Mouse (Mus musculus) megakaryocyte, embryonic 14.5 days (primary cell): ENCODE data around the gene Snx29. TPM values are rescaled to one million over a fixed set of nuclear protein-coding genes. Genes with fewer than 3 reads are reported as not detected.

ENCODE experiments used
- H3K27me3 ChIP-seq: replicated peaks from 2 replicates; pipeline ENCODE3; 2012; ENCODE audit warnings: inconsistent platforms
- H3K36me3 ChIP-seq: replicated peaks from 2 replicates; pipeline ENCODE3; 2012; ENCODE audit warnings: low read length, inconsistent platforms, mixed read lengths
- H3K4me1 ChIP-seq: 2 replicates; pipeline ENCODE4 v1.6.1; 2012; ENCODE audit warnings: inconsistent platforms
- H3K4me3 ChIP-seq: replicated peaks from 2 replicates; pipeline ENCODE3; 2012; ENCODE audit warnings: moderate library complexity, mild to moderate bottlenecking, inconsistent platforms
- H3K9me3 ChIP-seq: 2 replicates; pipeline ENCODE4 v1.6.1; 2012; ENCODE audit warnings: inconsistent platforms
- FLI1 ChIP-seq: IDR thresholded peaks from 2 replicates; pipeline ENCODE4 v1.6.1; 2012; ENCODE audit warnings: low read length, inconsistent platforms, mixed read lengths
- GATA1 ChIP-seq: IDR thresholded peaks from 3 replicates; pipeline ENCODE4 v1.6.1; 2012; ENCODE audit warnings: mixed read lengths, low read length, inconsistent platforms, borderline replicate concordance
- polyA plus RNA-seq: library from polyadenylated mRNA; stranded (reverse); fragments of >175 nt; gene quantifications from 2 replicates; pipeline ENCODE4 v1.2.3, GENCODE M21; 2012; ENCODE audit warnings: low replicate concordance; ENCODE audit not compliant: insufficient read depth

The Snx29 gene
- polyA plus RNA-seq, 1 experiment: 3.9 TPM

- H3K4me1 ChIP-seq: peaks cover 83% of the 10 kb centered on the region
- no peak overlapping the region for H3K4me3 ChIP-seq
- H3K36me3 ChIP-seq: peaks cover 26% of the 10 kb centered on the region
- no peaks in the 10 kb centered on the region for H3K27me3 ChIP-seq
- no peaks in the 10 kb centered on the region for H3K9me3 ChIP-seq
- TF ChIP-seq FLI1 (no peak), GATA1 (no peak)
Measured at GRCm38 (mm10) chr16:11655893-11656292, 333.2 kb downstream of the Snx29 start.

- no peaks in the 10 kb centered on the region for H3K9me3 ChIP-seq
- TF ChIP-seq FLI1 (no peak), GATA1 (no peak)
- H3K4me1 ChIP-seq: peaks cover 82% of the 10 kb centered on the region
Measured at GRCm38 (mm10) chr16:11657111-11657510, 334.4 kb downstream of the Snx29 start.

GRCm38 (mm10) chr16:11659111-11659720 is 336.5 kb downstream of the Snx29 start:
- H3K9me3 ChIP-seq: no peaks in the 10 kb centered on the region
- no peaks in the 10 kb centered on the region for H3K27me3 ChIP-seq
- peak overlapping the region; percentile 73 for H3K4me3 ChIP-seq
- H3K36me3 ChIP-seq: peaks cover 36% of the 10 kb centered on the region
- TF ChIP-seq GATA1 (peak; percentile 55; the same call in 1 of the 3 replicates), FLI1 (peak; percentile 79; the same call in 1 of the 2 replicates)
- peaks cover 86% of the 10 kb centered on the region for H3K4me1 ChIP-seq

More at GRCm38 (mm10) chr16:11657111-11657510, 334.4 kb downstream of the Snx29 start:
- Histone ChIP-seq H3K4me3 (no peak overlapping the region), H3K36me3 (peaks cover 28% of the 10 kb centered on the region), H3K27me3 (no peaks in the 10 kb centered on the region)

GRCm38 (mm10) chr16:11664896-11665705 is 342.4 kb downstream of the Snx29 start:
- H3K36me3 ChIP-seq: peaks cover 41% of the 10 kb centered on the region
- TF ChIP-seq GATA1 (no peak), FLI1 (no peak)
- H3K27me3 ChIP-seq: no peaks in the 10 kb centered on the region
- no peaks in the 10 kb centered on the region for H3K9me3 ChIP-seq
- H3K4me1 ChIP-seq: peaks cover 89% of the 10 kb centered on the region
- no peak overlapping the region for H3K4me3 ChIP-seq

GRCm38 (mm10) chr16:11665869-11666268 is 343.2 kb downstream of the Snx29 start:
- TF ChIP-seq GATA1: no peak
- TF ChIP-seq FLI1: no peak
- Histone ChIP-seq H3K27me3 (no peaks in the 10 kb centered on the region), H3K4me3 (no peak overlapping the region), H3K9me3 (no peaks in the 10 kb centered on the region), H3K36me3 (peaks cover 36% of the 10 kb centered on the region), H3K4me1 (peaks cover 88% of the 10 kb centered on the region)

- peaks cover 71% of the 10 kb centered on the region for H3K4me1 ChIP-seq
- no peaks in the 10 kb centered on the region for H3K27me3 ChIP-seq
- no peak for TF ChIP-seq FLI1
Measured at GRCm38 (mm10) chr16:11668375-11668774, 345.7 kb downstream of the Snx29 start.

GRCm38 (mm10) chr16:11668878-11669277 is 346.2 kb downstream of the Snx29 start:
- no peak for TF ChIP-seq GATA1
- TF ChIP-seq FLI1: no peak
- peaks cover 23% of the 10 kb centered on the region for H3K36me3 ChIP-seq
- H3K9me3 ChIP-seq: no peaks in the 10 kb centered on the region
- H3K4me1 ChIP-seq: peaks cover 66% of the 10 kb centered on the region
- H3K4me3 ChIP-seq: no peak overlapping the region
- H3K27me3 ChIP-seq: no peaks in the 10 kb centered on the region

More at GRCm38 (mm10) chr16:11668375-11668774, 345.7 kb downstream of the Snx29 start:
- peaks cover 22% of the 10 kb centered on the region for H3K36me3 ChIP-seq
- no peak overlapping the region for H3K4me3 ChIP-seq
- H3K9me3 ChIP-seq: no peaks in the 10 kb centered on the region

GRCm38 (mm10) chr16:11670251-11670970 is 347.7 kb downstream of the Snx29 start:
- Histone ChIP-seq H3K4me3 (no peak overlapping the region), H3K36me3 (peaks cover 16% of the 10 kb centered on the region), H3K27me3 (no peaks in the 10 kb centered on the region), H3K4me1 (peaks cover 57% of the 10 kb centered on the region), H3K9me3 (no peaks in the 10 kb centered on the region)
- no peak for TF ChIP-seq GATA1
- no peak for TF ChIP-seq FLI1

- H3K4me1 ChIP-seq: peaks cover 56% of the 10 kb centered on the region
- peaks cover 16% of the 10 kb centered on the region for H3K36me3 ChIP-seq
- no peak overlapping the region for H3K4me3 ChIP-seq
- H3K9me3 ChIP-seq: no peaks in the 10 kb centered on the region
- TF ChIP-seq GATA1 (no peak), FLI1 (no peak)
- no peaks in the 10 kb centered on the region for H3K27me3 ChIP-seq
Measured at GRCm38 (mm10) chr16:11670971-11671310, 348.2 kb downstream of the Snx29 start.

- Histone ChIP-seq H3K4me1 (peaks cover 29% of the 10 kb centered on the region), H3K4me3 (no peak overlapping the region), H3K9me3 (peaks cover 6% of the 10 kb centered on the region), H3K27me3 (no peaks in the 10 kb centered on the region), H3K36me3 (peaks cover 16% of the 10 kb centered on the region)
- TF ChIP-seq FLI1: no peak
- TF ChIP-seq GATA1: no peak
Measured at GRCm38 (mm10) chr16:11676006-11676405, 353.3 kb downstream of the Snx29 start.

- no peaks in the 10 kb centered on the region for H3K27me3 ChIP-seq
- no peaks in the 10 kb centered on the region for H3K36me3 ChIP-seq
- no peaks in the 10 kb centered on the region for H3K9me3 ChIP-seq
- H3K4me1 ChIP-seq: peaks cover 26% of the 10 kb centered on the region
- no peak overlapping the region for H3K4me3 ChIP-seq
- TF ChIP-seq FLI1 (no peak), GATA1 (no peak)
Measured at GRCm38 (mm10) chr16:11685264-11685663, 362.6 kb downstream of the Snx29 start.
